Mouse (Mus musculus) CH12.LX (cell line): ENCODE results near the gene Ankrd11.

Experiments
- CHD1 ChIP-seq: IDR thresholded peaks from 2 replicates; pipeline ENCODE4 v1.6.1; 2012; ENCODE audit warnings: low read depth, low read length, improper control_type of control experiment, inconsistent platforms
- CHD2 ChIP-seq: IDR thresholded peaks from 2 replicates; pipeline ENCODE4 v1.6.1; 2011; ENCODE audit warnings: low read length, improper control_type of control experiment
- CTCF ChIP-seq, 2 experiments: IDR thresholded peaks in 1 of 2; conservative IDR thresholded peaks in 1 of 2; 2 replicates each; pipeline ENCODE4 v1.5.1; 2011 to 2012; ENCODE audit warnings: low read depth in 2 of 2, low read length in 2 of 2, improper control_type of control experiment in 1 of 2, inconsistent platforms in 1 of 2, mild to moderate bottlenecking in 1 of 2, moderate library complexity in 1 of 2
- E2F4 ChIP-seq: IDR thresholded peaks from 2 replicates; pipeline ENCODE4 v1.6.1; 2011; ENCODE audit warnings: low read depth, low read length, improper control_type of control experiment; ENCODE audit not compliant: insufficient replicate concordance
- EP300 ChIP-seq: IDR thresholded peaks from 2 replicates; pipeline ENCODE4 v1.6.1; 2011; ENCODE audit warnings: low read length, improper control_type of control experiment
- JUN ChIP-seq: IDR thresholded peaks from 2 replicates; pipeline ENCODE4 v1.6.1; 2011; ENCODE audit warnings: low read depth, mild to moderate bottlenecking, low read length, improper control_type of control experiment, moderate library complexity; ENCODE audit not compliant: insufficient read depth
- MAFK ChIP-seq: IDR thresholded peaks from 2 replicates; pipeline ENCODE4 v1.6.1; 2011; ENCODE audit warnings: low read length, improper control_type of control experiment; ENCODE audit not compliant: insufficient replicate concordance
- MAX ChIP-seq: IDR thresholded peaks from 2 replicates; pipeline ENCODE4 v1.6.1; 2011; ENCODE audit warnings: low read length, improper control_type of control experiment
- MAZ ChIP-seq: IDR thresholded peaks from 2 replicates; pipeline ENCODE4 v1.6.1; 2012; ENCODE audit warnings: low read depth, mild to moderate bottlenecking, inconsistent platforms, low read length, improper control_type of control experiment, moderate library complexity
- MYC ChIP-seq: IDR thresholded peaks from 2 replicates; pipeline ENCODE4 v1.6.1; 2011; ENCODE audit warnings: low read depth, mild to moderate bottlenecking, improper control_type of control experiment, low read length
- POLR2A ChIP-seq: IDR thresholded peaks from 2 replicates; pipeline ENCODE4 v1.6.1; 2011; ENCODE audit warnings: low read depth, mild to moderate bottlenecking, improper control_type of control experiment, low read length
- POLR2AphosphoS2 ChIP-seq: IDR thresholded peaks from 2 replicates; pipeline ENCODE4 v1.6.1; 2011; ENCODE audit warnings: low read depth, low read length, improper control_type of control experiment
- TCF12 ChIP-seq: IDR thresholded peaks from 2 replicates; pipeline ENCODE4 v1.6.1; 2014; ENCODE audit warnings: low read depth, mild to moderate bottlenecking, inconsistent platforms, low read length, improper control_type of control experiment
- USF1 ChIP-seq: IDR thresholded peaks from 2 replicates; pipeline ENCODE4 v1.6.1; 2014; ENCODE audit warnings: low read depth, mild to moderate bottlenecking, inconsistent platforms, low read length, improper control_type of control experiment

DNA sequence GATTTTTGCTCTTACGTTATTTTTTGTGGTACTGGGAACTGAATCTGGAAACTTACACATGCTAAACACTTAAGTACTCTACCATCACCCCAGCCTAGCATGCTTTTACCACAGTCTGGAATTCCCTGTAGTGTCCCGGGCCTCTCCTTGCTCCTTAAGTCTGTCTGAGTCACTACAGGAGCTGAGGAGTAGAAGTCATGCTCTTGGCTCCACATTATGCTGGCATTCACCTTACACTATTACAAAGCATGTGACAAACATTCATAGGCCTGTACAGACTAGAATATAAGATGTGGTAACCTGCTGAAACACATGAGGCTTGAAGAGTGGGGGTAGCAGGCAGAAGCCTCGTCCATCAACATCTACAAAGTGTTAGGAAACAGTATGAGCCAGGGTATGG, 19.4 kb downstream of the Ankrd11 start:
- TF ChIP-seq CTCF (conservative IDR thresholded peaks at IDR 0.05 in 1 of 2, IDR thresholded peaks at IDR 0.05 in 1 of 2; ENCODE audit: low read depth in 2 of 2, low read length in 2 of 2), result no peak
- no peak for TF ChIP-seq USF1
- no peak for TF ChIP-seq POLR2AphosphoS2
- TF ChIP-seq MAX, result no peak
- TF ChIP-seq MAZ, result no peak
- no peak for TF ChIP-seq JUN
- no peak for TF ChIP-seq MYC
- no peak for TF ChIP-seq EP300
- no peak for TF ChIP-seq CHD1
- TF ChIP-seq MAFK, result no peak
- TF ChIP-seq TCF12, result no peak
- TF ChIP-seq POLR2A, result no peak
- no peak for TF ChIP-seq E2F4
- no peak for TF ChIP-seq CHD2
